8 mouse cellular contexts compared by ENCODE assay signal in genomic region chr14:20660827-20661660, GRCm38 (mm10). TPM values are rescaled to one million over a fixed set of nuclear protein-coding genes. Genes with fewer than 3 reads are reported as not detected.
DNase-seq lines count a peak whose midpoint lies in the region; ATAC-seq and TF ChIP-seq lines count a peak whose summit lies in the region.

No protein-coding gene starts in this region.

- dilution Hi-C loops in CH12.LX (cut with MboI; ENCODE audit: extremely low pct_ligation_motif_present, extremely low pct_unique_long_range_greater_than_20kb, low sequenced_read_pairs) = no loop called here

- in situ Hi-C loops in CH12.LX (cut with MboI; ENCODE audit: low pct_ligation_motif_present, low pct_unique_long_range_greater_than_20kb, low sequenced_read_pairs) = no loop called here

- H3K79me2 ChIP-seq in CH12.LX (replicated peaks; ENCODE audit: control insufficient read depth, extremely low read depth, insufficient read depth, poor library complexity, severe bottlenecking) = no peaks in the 10 kb centered on the region

- WGBS in forebrain, embryonic 11.5 days = 1% methylated on average over 52 of the region's 52 CpGs
- 2% methylated on average over 52 of the region's 52 CpGs for WGBS in heart, postnatal 0 days
- 2% methylated on average over 52 of the region's 52 CpGs for WGBS in liver, embryonic 16.5 days (ENCODE audit: insufficient replicate concordance)
- WGBS in neural tube, embryonic 13.5 days = 2% methylated on average over 52 of the region's 52 CpGs

- no peaks in the 10 kb centered on the region for H3K9me3 ChIP-seq in CH12.LX (replicated peaks; ENCODE audit: low read length)
- no peaks in the 10 kb centered on the region for H3K9me3 ChIP-seq in forebrain, embryonic 11.5 days (ENCODE audit: control insufficient read depth, low read length)
- H3K9me3 ChIP-seq in heart, postnatal 0 days (replicated peaks; ENCODE audit: control insufficient read depth, low read length) = no peaks in the 10 kb centered on the region
- no peaks in the 10 kb centered on the region for H3K9me3 ChIP-seq in liver, embryonic 16.5 days (replicated peaks; ENCODE audit: control insufficient read depth, low read length)
- no peaks in the 10 kb centered on the region for H3K9me3 ChIP-seq in neural tube, embryonic 13.5 days

- peaks cover 4 to 26% of the 10 kb centered on the region in 2 experiments; a peak in 3 of 4 replicates for H3K4me1 ChIP-seq in CH12.LX (ENCODE audit: control insufficient read depth in 1 of 2, insufficient read depth in 2 of 2)
- H3K4me1 ChIP-seq in forebrain, embryonic 11.5 days (replicated peaks; ENCODE audit: control insufficient read depth, insufficient read depth, low read length) = peaks cover 6% of the 10 kb centered on the region
- H3K4me1 ChIP-seq in heart, postnatal 0 days (ENCODE audit: control insufficient read depth, insufficient read depth) = peaks cover 16% of the 10 kb centered on the region
- H3K4me1 ChIP-seq in liver, embryonic 16.5 days (ENCODE audit: control insufficient read depth, low read depth, low read length) = peaks cover 12% of the 10 kb centered on the region
- H3K4me1 ChIP-seq in neural tube, embryonic 13.5 days (replicated peaks) = peaks cover 18% of the 10 kb centered on the region
- H3K4me1 ChIP-seq in testis, adult 2 months (ENCODE audit: control insufficient read depth, insufficient read depth, low read length) = peaks cover 10% of the 10 kb centered on the region

- peaks cover 26% of the 10 kb centered on the region for H3K27me3 ChIP-seq in CH12.LX (replicated peaks)
- peaks cover 2% of the 10 kb centered on the region; the same call in 1 of the 2 replicates for H3K27me3 ChIP-seq in forebrain, embryonic 11.5 days (ENCODE audit: control insufficient read depth, insufficient read depth, low read length)
- H3K27me3 ChIP-seq in heart, postnatal 0 days (ENCODE audit: control insufficient read depth, insufficient read depth, low read length) = no peaks in the 10 kb centered on the region
- peaks cover 38% of the 10 kb centered on the region for H3K27me3 ChIP-seq in liver, embryonic 16.5 days (ENCODE audit: control insufficient read depth, insufficient read depth, low read depth, low read length)
- peaks cover 24% of the 10 kb centered on the region for H3K27me3 ChIP-seq in neural tube, embryonic 13.5 days
- H3K27me3 ChIP-seq in testis, adult 2 months (ENCODE audit: control insufficient read depth, insufficient read depth, low read length) = no peaks in the 10 kb centered on the region

- peak; percentile 57 to 92 for TF ChIP-seq CTCF in CH12.LX (conservative IDR thresholded peaks at IDR 0.05 in 1 of 2, IDR thresholded peaks at IDR 0.05 in 1 of 2; ENCODE audit: low read depth in 2 of 2, low read length in 2 of 2)
- TF ChIP-seq CTCF in heart, postnatal 0 days (IDR thresholded peaks at IDR 0.05; ENCODE audit: low read depth) = peak; percentile 85
- peak; percentile 82; the same call in 1 of the 2 replicates for TF ChIP-seq CTCF in testis, adult 2 months (IDR thresholded peaks at IDR 0.05; ENCODE audit: control insufficient read depth, insufficient read depth, insufficient replicate concordance, low read depth, low read length)

- peak overlapping the region; percentile 67 for H3K4me2 ChIP-seq in CH12.LX (ENCODE audit: insufficient read depth, low read depth, poor library complexity, severe bottlenecking)
- H3K4me2 ChIP-seq in forebrain, embryonic 11.5 days (ENCODE audit: low read depth, low read length, severe bottlenecking) = peak overlapping the region; percentile 88
- peak overlapping the region; percentile 76 for H3K4me2 ChIP-seq in heart, postnatal 0 days (ENCODE audit: low read depth, low read length)
- H3K4me2 ChIP-seq in liver, embryonic 16.5 days (ENCODE audit: low read depth, low read length) = peak overlapping the region; percentile 91
- peak overlapping the region; percentile 74 for H3K4me2 ChIP-seq in neural tube, embryonic 13.5 days

- peak; percentile 83 for ATAC-seq in forebrain, embryonic 11.5 days (replicated peaks; ENCODE audit: low FRiP score)
- peak; percentile 59 for ATAC-seq in heart, postnatal 0 days (ENCODE audit: insufficient read depth, low read depth)
- peak; percentile 83 for ATAC-seq in liver, embryonic 16.5 days (ENCODE audit: low read depth)
- ATAC-seq in neural tube, embryonic 13.5 days (ENCODE audit: low read depth) = peak; percentile 86

- no peak overlapping the region for H3K27ac ChIP-seq in CH12.LX (ENCODE audit: insufficient read depth, low read depth)
- no peak overlapping the region for H3K27ac ChIP-seq in forebrain, embryonic 11.5 days (ENCODE audit: low read depth, low read length)
- peak overlapping the region; percentile 99 for H3K27ac ChIP-seq in heart, postnatal 0 days (ENCODE audit: low read depth)
- no peak overlapping the region for H3K27ac ChIP-seq in liver, embryonic 16.5 days (ENCODE audit: low read length)
- H3K27ac ChIP-seq in neural tube, embryonic 13.5 days (replicated peaks) = peak overlapping the region; percentile 84
- H3K27ac ChIP-seq in testis, adult 2 months (ENCODE audit: control insufficient read depth, insufficient read depth, low read depth, low read length) = no peak overlapping the region

- H3K4me3 ChIP-seq in CH12.LX (replicated peaks in 1 of 3; ENCODE audit: low read depth in 2 of 3, low read length in 2 of 3, poor library complexity in 1 of 3) = peak overlapping the region; percentile 46 to 61 (median 52)
- peak overlapping the region; percentile 47 for H3K4me3 ChIP-seq in forebrain, embryonic 11.5 days (ENCODE audit: low read depth, low read length)
- peak overlapping the region; percentile 52 for H3K4me3 ChIP-seq in heart, postnatal 0 days (ENCODE audit: low read depth, low read length)
- H3K4me3 ChIP-seq in liver, embryonic 16.5 days (ENCODE audit: low read depth, low read length) = peak overlapping the region; percentile 64
- H3K4me3 ChIP-seq in neural tube, embryonic 13.5 days = peak overlapping the region; percentile 54
- peak overlapping the region; percentile 74 for H3K4me3 ChIP-seq in testis, adult 2 months (ENCODE audit: control insufficient read depth, low read depth, low read length)

- DNase-seq in CH12.LX (ENCODE audit: extremely low read depth) = peak; percentile 98
- DNase-seq in c-Kit-positive CD71-positive TER-119-negative erythroid progenitor cells, embryonic 14.5 days (ENCODE audit: low read depth) = peak; percentile 96
- DNase-seq in forebrain, embryonic 11.5 days (ENCODE audit: low spot score) = peak; percentile 94
- peak; percentile 97 for DNase-seq in heart, postnatal 0 days (ENCODE audit: low spot score)
- DNase-seq in kidney, postnatal 4 days = peak; percentile 92 to 96

- peak; percentile 65 for TF ChIP-seq POLR2A in CH12.LX (IDR thresholded peaks at IDR 0.05; ENCODE audit: low read depth, low read length)
- peak; percentile 23; the same call in 1 of the 2 replicates for TF ChIP-seq POLR2A in testis, adult 2 months (IDR thresholded peaks at IDR 0.05; ENCODE audit: control insufficient read depth, low read depth, low read length)

- H3K9ac ChIP-seq in CH12.LX (ENCODE audit: insufficient read depth, low read depth) = peak overlapping the region; percentile 52
- peak overlapping the region; percentile 63 for H3K9ac ChIP-seq in forebrain, embryonic 11.5 days (ENCODE audit: low read length)
- peak overlapping the region; percentile 86 for H3K9ac ChIP-seq in heart, postnatal 0 days (replicated peaks; ENCODE audit: low read depth, low read length)
- H3K9ac ChIP-seq in liver, embryonic 16.5 days (ENCODE audit: low read depth, low read length) = peak overlapping the region; percentile 69
- H3K9ac ChIP-seq in neural tube, embryonic 13.5 days = peak overlapping the region; percentile 77

- no peaks in the 10 kb centered on the region for H3K36me3 ChIP-seq in CH12.LX (replicated peaks in 1 of 2; ENCODE audit: control insufficient read depth in 1 of 2, insufficient read depth in 1 of 2, low read length in 1 of 2)
- no peaks in the 10 kb centered on the region for H3K36me3 ChIP-seq in forebrain, embryonic 11.5 days (ENCODE audit: control insufficient read depth, insufficient read depth, low read length)
- H3K36me3 ChIP-seq in heart, postnatal 0 days (replicated peaks; ENCODE audit: control insufficient read depth, insufficient read depth, low read length) = peaks cover 7% of the 10 kb centered on the region
- H3K36me3 ChIP-seq in liver, embryonic 16.5 days (ENCODE audit: control insufficient read depth, insufficient read depth) = no peaks in the 10 kb centered on the region
- no peaks in the 10 kb centered on the region for H3K36me3 ChIP-seq in neural tube, embryonic 13.5 days
- H3K36me3 ChIP-seq in testis, adult 2 months (ENCODE audit: control insufficient read depth, insufficient read depth, low read length) = no peaks in the 10 kb centered on the region

- TF ChIP-seq RAD21 in CH12.LX (IDR thresholded peaks at IDR 0.05; ENCODE audit: low read depth, low read length) = peak; percentile 81

- no peak for TF ChIP-seq EP300 in CH12.LX (IDR thresholded peaks at IDR 0.05; ENCODE audit: low read length)
- TF ChIP-seq EP300 in heart, postnatal 0 days (IDR thresholded peaks at IDR 0.05; ENCODE audit: low read depth) = peak; percentile 24; the same call in 1 of the 2 replicates

RNA-seq across cellular contexts. Expression of gene Myoz1, which starts 4.7 kb away (rescaled TPM):
- total RNA-seq in CH12.LX (2012; rRNA removed) = 1.0 and 1.7 TPM in 2 replicates
- 1.6 and 2.4 TPM in 2 replicates for total RNA-seq in CH12.LX (2014; rRNA removed)
- polyA plus RNA-seq in CH12.LX (2012; ENCODE audit: insufficient read length, low read depth) = 2.3 and 2.6 TPM in 2 replicates
- 0.28 TPM in 1 of 2 replicates, not detected in the other for polyA plus RNA-seq in forebrain, embryonic 11.5 days (2014; fragmentation: Nextera tagmentation; extraction: Ambion mirVana)
- total RNA-seq in heart, postnatal 0 days (2014; rRNA removed; ENCODE audit: low replicate concordance) = 17.7 and 25.0 TPM in 2 replicates
- 11.5 and 13.0 TPM in 2 replicates for polyA plus RNA-seq in heart, postnatal 0 days (2015; fragmentation: Nextera tagmentation; extraction: Ambion mirVana)
- 2.0 and 5.6 TPM in 2 replicates for polyA plus RNA-seq in liver, embryonic 16.5 days (2015; fragmentation: Nextera tagmentation; extraction: Ambion mirVana)
- polyA plus RNA-seq in neural tube, embryonic 13.5 days (2015; fragmentation: Nextera tagmentation; extraction: Ambion mirVana) = not detected in 2 replicates
- 0.28 and 0.47 TPM in 2 replicates for polyA plus RNA-seq in testis, adult 2 months (2012; rRNA removed)

RNA-seq across cellular contexts. Expression of gene Synpo2l, which starts 7.1 kb away (rescaled TPM):
- 0.04 TPM in 2 replicates for total RNA-seq in CH12.LX (2012; rRNA removed)
- total RNA-seq in CH12.LX (2014; rRNA removed) = not detected in 2 replicates
- polyA plus RNA-seq in CH12.LX (2012; ENCODE audit: insufficient read length, low read depth) = 0.13 and 0.26 TPM in 2 replicates
- 0.13 and 0.35 TPM in 2 replicates for polyA plus RNA-seq in forebrain, embryonic 11.5 days (2014; fragmentation: Nextera tagmentation; extraction: Ambion mirVana)
- 190 and 249 TPM in 2 replicates for total RNA-seq in heart, postnatal 0 days (2014; rRNA removed; ENCODE audit: low replicate concordance)
- polyA plus RNA-seq in heart, postnatal 0 days (2015; fragmentation: Nextera tagmentation; extraction: Ambion mirVana) = 96.8 and 104 TPM in 2 replicates
- 0.43 and 1.1 TPM in 2 replicates for polyA plus RNA-seq in liver, embryonic 16.5 days (2015; fragmentation: Nextera tagmentation; extraction: Ambion mirVana)
- polyA plus RNA-seq in neural tube, embryonic 13.5 days (2015; fragmentation: Nextera tagmentation; extraction: Ambion mirVana) = 1.1 and 2.8 TPM in 2 replicates
- polyA plus RNA-seq in testis, adult 2 months (2012; rRNA removed) = 0.38 and 0.60 TPM in 2 replicates

RNA-seq across cellular contexts. Expression of gene Sec24c, which starts 13.1 kb away (rescaled TPM):
- total RNA-seq in CH12.LX (2012; rRNA removed) = 95.9 and 103 TPM in 2 replicates
- total RNA-seq in CH12.LX (2014; rRNA removed) = 51.2 and 57.0 TPM in 2 replicates
- 107 and 122 TPM in 2 replicates for polyA plus RNA-seq in CH12.LX (2012; ENCODE audit: insufficient read length, low read depth)
- polyA plus RNA-seq in forebrain, embryonic 11.5 days (2014; fragmentation: Nextera tagmentation; extraction: Ambion mirVana) = 94.5 and 98.1 TPM in 2 replicates
- 71.2 and 91.6 TPM in 2 replicates for total RNA-seq in heart, postnatal 0 days (2014; rRNA removed; ENCODE audit: low replicate concordance)
- 42.6 and 42.9 TPM in 2 replicates for polyA plus RNA-seq in heart, postnatal 0 days (2015; fragmentation: Nextera tagmentation; extraction: Ambion mirVana)
- 36.5 and 46.0 TPM in 2 replicates for polyA plus RNA-seq in liver, embryonic 16.5 days (2015; fragmentation: Nextera tagmentation; extraction: Ambion mirVana)
- 89.6 and 94.6 TPM in 2 replicates for polyA plus RNA-seq in neural tube, embryonic 13.5 days (2015; fragmentation: Nextera tagmentation; extraction: Ambion mirVana)
- 78.2 and 80.7 TPM in 2 replicates for polyA plus RNA-seq in testis, adult 2 months (2012; rRNA removed)

RNA-seq across cellular contexts. Expression of gene Usp54, which starts 20.2 kb away (rescaled TPM):
- total RNA-seq in CH12.LX (2012; rRNA removed) (5.3 TPM in 2 replicates), CH12.LX (2014; rRNA removed) (4.5 and 5.4 TPM in 2 replicates)
- polyA plus RNA-seq in CH12.LX (2012; ENCODE audit: insufficient read length, low read depth) = 9.1 and 11.7 TPM in 2 replicates
- 20.8 and 21.0 TPM in 2 replicates for polyA plus RNA-seq in forebrain, embryonic 11.5 days (2014; fragmentation: Nextera tagmentation; extraction: Ambion mirVana)
- total RNA-seq in heart, postnatal 0 days (2014; rRNA removed; ENCODE audit: low replicate concordance) = 8.8 and 29.8 TPM in 2 replicates
- polyA plus RNA-seq in heart, postnatal 0 days (2015; fragmentation: Nextera tagmentation; extraction: Ambion mirVana) = 2.8 and 3.0 TPM in 2 replicates
- 0.89 and 1.0 TPM in 2 replicates for polyA plus RNA-seq in liver, embryonic 16.5 days (2015; fragmentation: Nextera tagmentation; extraction: Ambion mirVana)
- 9.3 and 10.3 TPM in 2 replicates for polyA plus RNA-seq in neural tube, embryonic 13.5 days (2015; fragmentation: Nextera tagmentation; extraction: Ambion mirVana)
- 12.9 and 14.4 TPM in 2 replicates for polyA plus RNA-seq in testis, adult 2 months (2012; rRNA removed)

RNA-seq across cellular contexts. Expression of gene Fut11, which starts 33.7 kb away (rescaled TPM):
- total RNA-seq in CH12.LX (2012; rRNA removed) (2.6 and 2.9 TPM in 2 replicates), CH12.LX (2014; rRNA removed) (3.5 and 3.7 TPM in 2 replicates)
- 3.8 and 4.0 TPM in 2 replicates for polyA plus RNA-seq in CH12.LX (2012; ENCODE audit: insufficient read length, low read depth)
- 19.3 and 20.1 TPM in 2 replicates for polyA plus RNA-seq in forebrain, embryonic 11.5 days (2014; fragmentation: Nextera tagmentation; extraction: Ambion mirVana)
- total RNA-seq in heart, postnatal 0 days (2014; rRNA removed; ENCODE audit: low replicate concordance) = 11.1 and 14.2 TPM in 2 replicates
- polyA plus RNA-seq in heart, postnatal 0 days (2015; fragmentation: Nextera tagmentation; extraction: Ambion mirVana) = 11.4 and 11.9 TPM in 2 replicates
- 5.0 and 5.4 TPM in 2 replicates for polyA plus RNA-seq in liver, embryonic 16.5 days (2015; fragmentation: Nextera tagmentation; extraction: Ambion mirVana)
- 28.3 and 29.1 TPM in 2 replicates for polyA plus RNA-seq in neural tube, embryonic 13.5 days (2015; fragmentation: Nextera tagmentation; extraction: Ambion mirVana)
- 2.1 and 2.3 TPM in 2 replicates for polyA plus RNA-seq in testis, adult 2 months (2012; rRNA removed)

Comparison
In these comparisons a context has a peak if more than half of its experiments do, and no peak if none do; other contexts are left out.
1. H3K27ac ChIP-seq: peak in heart, postnatal 0 days (single experiment) and neural tube, embryonic 13.5 days (single experiment); none in CH12.LX (single experiment), forebrain, embryonic 11.5 days (single experiment), liver, embryonic 16.5 days (single experiment) and testis, adult 2 months (single experiment).
2. RNA of gene Synpo2l, which starts 7.1 kb away (polyA plus RNA-seq): 96.8 to 104 TPM in heart, postnatal 0 days; 0.43 to 1.1 TPM in liver, embryonic 16.5 days, 1.1 to 2.8 TPM in neural tube, embryonic 13.5 days, 0.38 to 0.60 TPM in testis, adult 2 months, 0.13 to 0.35 TPM in forebrain, embryonic 11.5 days and 0.13 to 0.26 TPM in CH12.LX; every median in the first group is over 10 times any median in the second.
3. Peak in every context shown above with its lines, with median percentiles within 50 percentile points of each other: DNase-seq, H3K4me2 ChIP-seq, H3K4me3 ChIP-seq, H3K9ac ChIP-seq, CTCF ChIP-seq and ATAC-seq.